Mouse (Mus musculus): Measurements from ENCODE around the gene Gm20509. TPM values are rescaled to one million over a fixed set of nuclear protein-coding genes. Genes with fewer than 3 reads are reported as not detected.
"Not testable (repeated sequence)": the region's sequence is repeated elsewhere in the genome, so short reads cannot be mapped to it uniquely, and the experiment has no call there.

The Gm20509 gene
- total RNA-seq (2021): not detected
- long read RNA-seq, experiment 1: 0 reads
- long read RNA-seq, experiment 2: 0 reads

DNA sequence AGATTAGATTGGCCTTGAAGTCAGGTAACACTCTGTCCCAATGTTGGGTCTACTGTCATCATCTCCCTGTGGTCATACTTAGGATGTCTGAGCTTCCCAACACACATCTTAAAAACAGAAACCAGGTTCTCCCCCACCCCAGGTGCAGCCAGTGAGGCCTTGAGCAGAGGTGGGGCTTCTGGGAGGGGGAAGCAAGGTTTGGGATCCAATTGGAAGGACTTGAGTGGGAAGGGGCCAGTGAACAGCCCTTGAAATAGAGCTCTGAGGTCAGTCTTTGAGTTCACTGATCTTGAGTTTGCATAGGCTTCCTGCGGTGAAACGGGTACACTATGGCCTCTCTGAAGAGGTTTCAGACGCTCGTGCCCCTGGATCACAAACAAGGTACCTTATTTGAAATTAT, at the start of gene Gm20509:
Gene Gm20509, plus strand, starts transcription at position 290 of the 400 bp plus-strand sequence.
- intact Hi-C loops (cut with DNase I): no loop called here

DNA sequence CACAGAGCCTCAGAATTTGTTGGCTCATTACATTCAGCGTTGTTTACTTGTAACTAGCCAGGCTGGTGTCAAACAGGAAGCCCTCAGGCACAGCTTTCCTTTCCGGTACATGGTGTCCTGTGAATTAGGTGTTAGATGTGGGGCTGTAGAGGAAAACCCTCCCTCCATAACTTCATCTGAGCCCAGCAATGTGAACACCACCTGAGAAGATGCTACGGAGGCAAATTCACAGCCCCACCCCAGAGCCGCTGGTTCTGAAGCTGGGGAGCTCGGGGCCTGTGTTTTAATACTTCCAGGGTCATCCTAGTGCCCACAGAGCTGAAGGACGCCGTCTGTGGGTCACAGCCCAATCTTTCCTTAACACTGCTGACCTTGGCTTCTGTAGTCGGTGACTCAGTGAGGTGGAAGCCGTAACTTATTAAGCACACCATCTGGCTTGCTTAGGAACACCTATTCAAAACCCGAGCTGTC, 46.8 kb upstream of the Gm20509 start:
- intact Hi-C loops (cut with DNase I): no loop called here
- no peak for DNase-seq

More for the DNA sequence above, at the start of gene Gm20509:
- no peak for DNase-seq

DNA sequence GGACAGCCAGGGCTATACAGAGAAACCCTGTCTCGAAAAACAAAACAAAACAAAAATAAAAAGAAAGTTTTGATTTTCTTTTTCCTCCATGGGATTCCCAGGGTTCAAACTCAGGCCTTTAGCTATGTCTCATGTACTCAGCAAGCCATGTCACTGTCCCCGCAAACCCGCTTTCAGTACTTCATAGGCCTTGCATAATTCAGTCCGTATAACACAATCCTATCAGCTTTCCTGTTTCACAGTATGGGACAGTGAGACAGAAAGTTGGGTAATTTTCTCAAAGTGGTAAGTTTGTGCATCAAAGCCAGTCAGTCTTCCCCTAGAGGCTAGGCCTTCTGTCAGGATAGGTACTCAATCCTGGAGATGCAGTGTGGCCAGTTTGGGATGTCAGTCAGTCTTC, 43.0 kb upstream of the Gm20509 start:
- intact Hi-C loops (cut with DNase I): no loop called here
- DNase-seq: no peak

DNA sequence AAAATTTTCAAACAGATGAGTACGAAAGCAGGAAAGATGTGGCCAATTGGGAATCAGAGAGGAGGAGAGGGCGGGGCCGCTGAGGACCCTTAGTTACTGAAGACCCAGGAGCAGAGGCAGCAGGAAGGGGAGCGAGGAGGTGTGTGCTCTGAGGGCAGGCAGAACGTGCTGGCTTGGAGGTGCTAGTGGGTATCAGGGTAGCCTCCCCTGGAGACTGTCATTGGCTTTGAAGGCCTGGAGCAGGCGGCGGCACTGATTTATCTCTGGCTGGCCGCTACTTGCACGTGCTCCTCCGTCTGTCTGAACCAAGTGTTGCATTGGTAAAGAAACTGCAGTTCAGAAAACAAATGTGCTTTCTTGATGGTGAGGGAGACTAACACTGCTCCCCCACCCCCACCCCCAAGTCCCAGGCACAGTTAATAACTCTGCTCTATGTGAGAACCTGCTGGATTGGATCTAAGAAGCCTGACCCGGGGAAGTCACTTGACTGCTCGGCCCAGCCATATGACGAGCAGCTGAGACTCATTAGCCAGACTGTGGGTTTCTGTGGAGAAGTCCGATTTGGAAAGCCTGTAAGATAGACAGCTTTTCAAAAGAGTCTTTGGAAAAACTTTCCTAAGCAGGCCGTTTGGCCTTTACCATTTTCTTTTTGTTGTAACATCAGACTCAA, 38.5 kb upstream of the Gm20509 start:
- DNase-seq: no peak
- intact Hi-C loops (cut with DNase I): no loop called here

DNA sequence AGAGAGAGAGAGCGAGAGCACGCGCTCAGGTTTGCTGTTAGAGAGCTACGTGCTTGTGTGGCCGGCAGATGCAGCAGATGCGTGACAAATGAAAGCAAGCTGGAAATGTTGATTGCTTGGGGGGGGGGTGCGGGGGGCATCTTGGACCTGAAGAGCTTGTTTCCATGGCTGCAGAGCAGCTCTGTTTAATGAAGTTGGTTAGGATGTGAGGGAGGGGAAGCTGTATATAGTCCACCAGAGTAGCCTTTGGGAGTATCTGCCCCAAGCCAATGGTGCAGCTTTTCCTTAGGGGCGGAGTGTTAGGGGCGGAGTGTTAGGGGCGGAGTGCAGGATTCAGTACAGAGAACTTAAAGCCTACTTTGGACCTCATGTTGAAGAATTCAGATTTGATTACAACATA, 35.2 kb upstream of the Gm20509 start:
- no peak for DNase-seq
- intact Hi-C loops (cut with DNase I): no loop called here

DNA sequence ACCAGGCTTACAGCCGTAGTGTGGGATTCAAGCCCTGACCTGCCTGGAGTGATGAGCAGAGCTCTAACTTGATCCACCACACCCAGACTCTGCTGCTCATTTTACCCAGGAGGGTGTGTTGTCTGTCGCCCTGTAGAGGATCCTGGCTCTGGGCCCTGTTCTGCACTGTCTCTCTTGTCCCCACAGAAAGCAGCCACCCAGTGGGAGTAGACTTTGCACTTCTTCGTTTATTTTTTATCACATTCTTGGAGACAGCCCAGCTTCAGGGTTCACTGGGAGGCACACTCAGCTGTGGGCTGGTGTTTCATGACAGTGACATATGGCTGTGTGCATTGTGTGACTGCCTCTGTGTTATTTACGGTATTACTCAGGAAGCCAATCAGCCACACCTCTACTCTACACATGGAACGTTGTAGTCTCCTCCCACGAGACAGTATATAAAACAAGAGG, 34.0 kb upstream of the Gm20509 start:
- DNase-seq: no peak
- intact Hi-C loops (cut with DNase I): no loop called here

DNA sequence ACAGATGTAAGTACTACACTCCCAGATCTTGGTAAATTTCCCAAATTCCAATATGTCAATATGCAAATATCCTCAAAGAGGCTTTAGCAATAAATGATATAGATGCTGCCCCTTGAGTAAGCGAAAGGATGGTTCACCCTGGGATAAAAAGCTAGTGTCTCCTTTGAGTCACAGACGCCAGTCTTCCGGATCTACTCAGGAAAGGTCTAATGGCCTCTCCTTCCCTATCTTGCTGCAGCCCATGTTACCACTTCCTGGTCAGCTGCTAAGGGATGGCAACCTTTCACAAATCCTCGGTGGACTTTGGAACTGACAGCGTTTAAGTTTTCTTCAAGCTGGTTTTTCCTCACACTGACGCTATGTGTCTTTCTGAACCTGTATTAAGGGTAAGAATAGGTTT, 33.6 kb upstream of the Gm20509 start:
- intact Hi-C loops (cut with DNase I): no loop called here
- no peak for DNase-seq

DNA sequence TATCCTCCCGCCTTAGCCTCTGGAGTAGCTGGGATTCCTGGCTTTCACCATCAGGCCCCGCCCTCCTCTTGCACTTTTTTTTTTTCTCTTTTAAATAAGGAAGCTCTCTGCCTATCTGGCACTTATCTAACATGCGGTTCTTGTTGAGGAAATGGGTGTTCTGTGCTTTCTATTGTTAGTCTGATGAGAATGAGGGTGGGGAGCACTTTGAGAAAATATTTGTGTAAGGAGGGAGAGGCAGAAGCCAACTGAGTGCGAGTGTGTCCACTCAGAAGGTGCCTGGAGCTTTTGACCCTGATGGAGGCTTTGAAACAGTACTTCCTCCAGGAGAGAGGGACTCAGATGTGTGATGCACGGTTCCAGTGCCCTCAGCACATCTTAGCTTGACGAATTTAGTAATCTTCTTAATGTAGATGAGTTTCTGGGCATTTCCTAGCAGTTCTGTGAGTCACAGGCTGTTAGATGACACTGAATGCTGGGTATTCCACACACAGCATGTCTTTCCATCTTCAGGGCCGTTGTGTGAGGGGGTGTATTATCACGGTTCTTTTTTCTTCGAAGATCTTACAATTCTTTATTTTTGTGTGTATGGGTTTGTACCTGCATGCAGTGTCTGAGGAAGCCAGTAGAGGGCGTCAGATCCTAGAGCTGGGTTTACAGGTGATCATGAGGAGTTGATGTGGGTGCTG, 31.2 kb upstream of the Gm20509 start:
- no peak for DNase-seq
- intact Hi-C loops (cut with DNase I): no loop called here

DNA sequence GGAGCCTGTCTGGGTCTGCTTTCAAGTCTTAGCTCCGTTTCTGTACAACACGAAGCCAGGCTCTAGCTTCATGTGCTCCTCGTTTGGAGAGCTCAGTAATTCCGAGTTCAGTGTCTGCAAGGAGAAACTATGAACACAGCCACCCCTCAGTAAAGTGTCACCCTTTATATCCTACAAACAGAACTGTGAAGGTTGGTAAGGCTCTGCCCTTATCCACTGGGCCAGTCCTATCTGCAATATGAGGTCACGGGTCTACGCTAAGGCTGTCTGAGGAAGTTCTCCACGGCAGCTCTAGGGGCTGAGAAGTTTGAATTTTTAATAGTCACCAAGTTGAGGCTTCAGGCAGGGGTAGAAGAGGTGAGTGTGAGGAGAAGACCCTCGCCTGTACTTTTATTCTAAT, 29.8 kb upstream of the Gm20509 start:
- intact Hi-C loops (cut with DNase I): no loop called here

DNA sequence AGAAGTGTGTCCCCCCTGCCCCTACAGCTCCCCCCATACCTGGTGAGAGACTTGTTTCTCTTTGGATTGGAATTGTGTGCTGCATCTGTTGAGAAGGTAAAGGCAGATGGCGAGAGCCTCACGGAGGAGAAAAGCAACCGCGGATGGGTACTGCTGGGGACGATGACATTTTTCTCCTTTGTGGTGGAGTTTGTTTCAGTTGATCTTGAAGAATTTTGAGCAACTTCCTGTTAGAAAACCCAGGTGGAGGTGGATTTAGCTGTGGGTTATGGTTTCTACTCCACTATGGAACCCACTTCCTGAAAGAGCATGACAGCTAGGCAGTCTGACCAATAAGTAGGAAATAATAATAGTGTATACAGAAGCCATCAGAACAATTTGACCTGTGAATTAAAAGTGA, 29.1 kb upstream of the Gm20509 start:
- intact Hi-C loops (cut with DNase I): no loop called here
- DNase-seq: no peak

More for the DNA sequence above, 29.8 kb upstream of the Gm20509 start:
- no peak for DNase-seq

DNA sequence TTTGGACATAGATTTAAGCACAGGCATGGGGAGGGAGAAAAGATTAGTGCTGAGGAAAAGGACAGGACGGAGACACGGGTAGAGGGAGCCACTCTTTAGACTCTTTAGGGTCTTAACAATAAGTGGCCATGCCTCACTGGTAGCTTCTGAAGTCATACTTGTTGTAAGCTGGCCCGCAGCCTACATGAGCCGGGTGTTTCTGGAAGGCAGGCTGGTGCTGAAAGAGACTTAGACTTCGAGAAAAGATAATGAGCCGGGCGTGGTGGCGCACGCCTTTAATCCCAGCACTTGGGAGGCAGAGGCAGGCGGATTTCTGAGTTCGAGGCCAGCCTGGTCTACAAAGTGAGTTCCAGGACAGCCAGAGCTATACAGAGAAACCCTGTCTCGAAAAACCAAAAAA, 22.9 kb upstream of the Gm20509 start:
- DNase-seq; intact Hi-C loops (cut with DNase I): not testable (repeated sequence)

DNA sequence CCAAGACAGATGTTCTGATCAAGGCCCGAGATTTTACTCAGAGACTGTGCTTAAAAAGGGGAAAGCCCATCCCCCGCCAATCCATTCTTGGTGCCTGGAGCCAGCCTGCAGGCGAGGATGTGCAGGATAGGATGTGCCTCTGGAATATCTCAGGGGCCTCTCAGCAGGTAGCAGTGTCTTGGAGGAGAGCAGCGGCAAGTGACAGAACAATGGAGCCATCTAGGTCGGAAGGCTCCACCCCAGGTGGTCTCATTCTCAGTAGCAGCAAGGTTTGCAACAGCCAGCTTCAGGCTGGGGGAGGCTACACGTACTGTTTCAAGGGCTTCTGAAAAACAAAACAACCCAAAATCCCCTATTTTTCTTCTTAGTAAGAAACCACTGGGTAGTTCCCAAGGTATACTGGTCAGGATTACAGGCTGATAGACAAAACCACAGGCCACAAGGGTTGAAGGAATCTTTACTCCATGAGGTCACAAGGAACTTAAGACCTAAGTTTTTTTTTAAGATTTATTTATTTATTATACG, 22.4 kb upstream of the Gm20509 start:
- intact Hi-C loops (cut with DNase I): no loop called here
- no peak for DNase-seq

DNA sequence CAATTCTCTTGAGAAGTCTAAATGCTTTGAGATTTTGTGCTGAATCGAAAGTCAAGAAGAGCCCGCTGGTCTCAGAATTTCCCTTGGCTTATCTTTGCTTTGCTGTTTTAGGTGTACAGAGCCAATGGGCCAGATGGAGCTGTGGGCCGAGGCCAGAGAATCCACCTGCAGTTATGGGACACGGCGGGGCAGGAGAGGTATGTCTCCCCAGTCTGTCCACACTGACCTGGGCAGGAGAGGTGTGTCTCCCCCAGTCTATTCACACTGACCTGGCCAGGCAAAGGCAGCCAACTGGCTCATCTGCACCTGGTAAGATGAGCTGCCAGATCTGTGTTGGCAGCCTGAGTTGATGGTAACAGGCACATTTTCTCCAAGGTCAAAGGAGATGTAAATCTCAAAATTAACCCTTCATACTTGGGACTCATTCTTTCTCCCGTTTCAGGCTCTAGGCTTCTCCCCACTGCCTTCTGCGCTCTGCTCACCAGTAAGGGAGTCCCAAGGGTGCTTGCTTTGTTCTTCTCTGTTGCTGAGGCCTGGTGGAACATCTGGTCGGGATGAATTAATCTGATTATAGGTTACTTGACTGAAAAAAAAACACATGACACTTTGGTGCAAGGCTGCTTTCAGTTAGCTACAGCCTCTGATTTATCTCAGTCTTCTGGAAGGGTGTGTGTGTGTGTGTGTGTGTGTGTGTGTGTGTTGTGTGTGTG, 19.8 kb upstream of the Gm20509 start:
- intact Hi-C loops (cut with DNase I): no loop called here
- DNase-seq: no peak

DNA sequence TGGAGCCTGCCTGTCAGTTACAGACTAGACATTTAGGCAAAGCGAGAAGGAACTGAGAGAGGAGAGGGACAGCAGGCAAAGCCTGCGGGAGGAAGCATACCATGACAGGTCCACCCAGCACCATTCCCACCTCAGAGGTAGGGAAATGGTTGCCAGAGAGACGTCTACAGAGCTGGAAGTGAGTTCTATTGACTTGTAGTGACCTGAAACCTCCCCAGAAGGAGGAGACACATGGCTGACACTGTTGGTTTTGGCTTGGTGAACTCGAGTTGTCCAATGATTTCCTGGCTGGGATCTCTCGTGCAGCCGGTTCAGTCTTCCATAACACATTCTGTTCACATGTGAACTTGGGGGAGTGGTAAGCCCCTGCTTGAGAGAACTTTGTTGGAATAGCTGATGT, 18.3 kb upstream of the Gm20509 start:
- intact Hi-C loops (cut with DNase I): no loop called here
- no peak for DNase-seq

DNA sequence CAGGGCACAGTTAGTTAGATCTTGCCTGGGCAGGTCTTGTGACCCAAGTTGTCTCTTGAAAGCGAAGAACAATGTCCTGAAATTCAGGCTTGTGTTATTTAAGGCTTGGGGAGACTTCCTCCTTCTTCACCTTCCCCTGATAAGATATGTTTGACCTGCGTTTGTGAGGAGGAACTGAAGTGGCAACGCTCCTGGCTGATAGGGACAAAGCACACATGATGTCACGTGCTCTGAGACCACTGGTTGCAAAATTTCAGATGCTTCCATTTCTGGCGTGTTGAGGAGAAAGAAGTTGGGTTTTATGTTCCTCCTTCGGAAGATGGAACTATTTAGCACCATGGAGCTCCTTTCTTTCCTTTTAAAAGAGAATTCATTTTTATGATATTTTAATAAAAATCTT, 16.4 kb upstream of the Gm20509 start:
- intact Hi-C loops (cut with DNase I): loop anchor here (5.0 kb wide), 1 partner anchor 199 kb away; no protein-coding TSS in a partner anchor
- DNase-seq: no peak

DNA sequence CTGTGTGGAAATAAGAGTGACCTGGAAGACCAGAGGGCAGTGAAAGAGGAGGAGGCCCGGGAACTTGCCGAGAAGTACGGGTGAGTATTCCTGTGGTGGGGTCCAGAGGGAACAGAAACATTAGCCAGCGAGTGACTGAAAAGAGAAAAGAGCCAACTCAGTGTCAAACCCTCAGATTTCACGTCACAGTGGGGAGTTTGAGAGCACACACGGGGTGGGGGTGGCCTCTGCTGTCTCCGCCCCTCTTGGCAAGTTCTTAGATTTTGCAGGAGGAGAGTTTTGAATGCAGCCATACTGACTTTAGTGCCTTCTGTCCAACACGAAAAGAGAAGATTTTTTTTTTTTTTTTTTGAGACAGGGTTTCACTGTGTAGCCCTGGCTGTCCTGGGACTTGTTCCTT, 15.1 kb upstream of the Gm20509 start:
- no peak for DNase-seq
- intact Hi-C loops (cut with DNase I): loop anchor here (5.0 kb wide), 1 partner anchor 200 kb away; no protein-coding TSS in a partner anchor

DNA sequence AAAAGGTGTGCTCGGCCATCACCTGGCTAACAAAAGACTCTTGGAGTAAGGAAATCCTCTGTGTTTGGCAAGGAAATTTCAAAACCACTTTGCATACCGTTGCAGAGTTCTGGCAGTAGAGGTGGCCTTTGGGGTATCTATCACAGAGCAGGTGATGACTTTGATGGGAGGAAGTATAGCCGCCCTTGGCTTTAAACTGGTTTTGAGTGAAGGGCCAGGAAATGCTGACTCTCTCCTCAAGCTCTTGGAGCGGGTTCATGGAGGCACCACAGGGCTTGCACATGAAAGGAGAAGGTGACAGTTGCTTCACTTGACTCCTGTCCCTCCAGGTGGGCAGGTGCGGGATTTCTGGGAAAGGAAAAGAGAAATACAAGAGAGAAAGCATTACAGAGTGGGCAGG, 14.7 kb upstream of the Gm20509 start:
- intact Hi-C loops (cut with DNase I): loop anchor here (5.0 kb wide), 1 partner anchor 200 kb away; no protein-coding TSS in a partner anchor
- no peak for DNase-seq

DNA sequence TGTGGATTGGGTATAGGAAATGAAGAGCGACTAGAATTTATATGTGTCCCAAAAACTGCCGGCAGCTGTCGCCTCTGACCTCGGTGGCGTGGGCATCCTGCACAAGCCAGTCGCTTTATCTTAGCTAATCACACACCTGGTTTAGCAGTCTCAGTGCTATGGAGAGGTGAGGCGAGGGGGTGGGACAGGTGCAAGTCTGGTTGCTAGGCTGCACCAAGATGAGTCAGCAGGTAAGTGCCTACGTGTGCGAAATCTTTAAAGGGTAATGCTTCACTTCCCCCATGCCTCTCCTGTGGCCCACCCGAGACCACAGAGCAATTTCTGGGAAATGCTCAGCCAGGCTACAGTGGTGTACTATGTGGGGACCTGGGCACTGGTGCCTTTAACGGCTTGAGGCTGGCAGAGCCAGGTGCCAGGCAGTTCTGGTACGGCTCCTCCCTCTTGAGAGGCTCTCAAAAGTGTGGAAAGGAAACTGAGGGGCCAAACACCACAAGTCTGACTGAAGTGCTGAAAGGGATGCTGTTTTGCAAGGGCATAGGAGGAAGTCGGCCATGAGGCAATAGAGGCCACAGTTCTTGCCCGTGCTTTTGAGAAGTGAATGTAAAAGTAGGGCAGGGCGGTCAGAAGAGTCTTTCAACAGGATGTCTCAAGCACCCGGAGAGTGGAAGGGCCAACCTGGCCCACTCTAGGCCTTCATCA, 12.9 kb upstream of the Gm20509 start:
- no peak for DNase-seq
- intact Hi-C loops (cut with DNase I): loop anchor here (5.0 kb wide), 1 partner anchor 202 kb away; no protein-coding TSS in a partner anchor

DNA sequence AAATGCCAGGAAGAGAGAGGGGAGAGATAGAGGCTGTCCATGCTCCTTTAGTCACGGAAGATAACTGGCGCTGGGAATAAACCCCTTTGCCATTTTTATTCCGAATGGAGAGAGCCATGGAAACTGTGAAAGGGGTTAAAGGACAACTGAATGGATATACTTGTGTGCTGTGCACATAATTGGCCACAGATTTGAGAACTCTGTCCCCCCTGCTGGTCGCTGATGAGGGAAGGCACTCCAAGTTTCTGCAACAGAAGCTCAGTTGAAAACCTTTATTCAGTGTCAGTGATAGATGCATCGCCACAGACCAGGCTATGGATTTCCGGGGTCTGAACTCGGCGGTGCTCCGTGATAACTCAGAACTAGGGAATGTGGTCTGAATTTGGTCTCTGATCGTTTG, 12.1 kb upstream of the Gm20509 start:
- intact Hi-C loops (cut with DNase I): loop anchor here (2.0 kb wide), 1 partner anchor 119 kb away; no protein-coding TSS in a partner anchor

DNA sequence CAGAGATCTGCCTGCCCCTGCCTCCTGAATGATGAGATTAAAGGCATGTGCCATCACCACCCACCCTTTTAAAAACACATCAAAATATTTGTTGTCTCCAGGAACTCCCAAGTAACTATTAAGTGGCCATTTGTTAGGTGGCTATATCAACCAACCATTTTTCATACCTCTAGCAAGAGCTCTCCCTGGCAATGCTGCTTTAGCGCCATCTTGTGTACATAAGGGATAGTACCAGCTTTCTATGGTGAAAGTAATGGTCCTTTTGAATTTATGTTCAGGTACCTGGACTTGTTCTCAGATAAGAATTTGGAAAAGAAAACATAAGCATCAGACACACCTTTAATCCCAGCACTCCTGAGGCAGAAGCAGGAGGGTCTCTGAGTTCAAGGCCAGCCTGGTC, 10.5 kb upstream of the Gm20509 start:
- DNase-seq: no peak
- intact Hi-C loops (cut with DNase I): loop anchor here (1.0 to 2.0 kb wide), 2 partner anchors 47 to 121 kb away; partner anchors contain the start of gene Rab27a

More for the DNA sequence above, 12.1 kb upstream of the Gm20509 start:
- no peak for DNase-seq
